Comparison of ENCODE assay signal across 7 mouse cellular contexts in genomic region chr4:155129132-155129917, GRCm38 (mm10). TPM values are rescaled to one million over a fixed set of nuclear protein-coding genes. Genes with fewer than 3 reads are reported as not detected.
DNase-seq lines count a peak whose midpoint lies in the region; ATAC-seq and TF ChIP-seq lines count a peak whose summit lies in the region.

No protein-coding gene starts in this region.

- H3K9ac ChIP-seq in midbrain, embryonic 12.5 days (replicated peaks), result 0 out of 2 replicates have a peak overlapping the region, but pooled peaks have one; percentile 17
- H3K9ac ChIP-seq in midbrain, embryonic 16.5 days (ENCODE audit: low read depth, low read length), result no peak overlapping the region
- H3K9ac ChIP-seq in kidney, postnatal 0 days (ENCODE audit: low read depth, low read length), result no peak overlapping the region
- H3K9ac ChIP-seq in midbrain, embryonic 14.5 days (replicated peaks; ENCODE audit: low read length), result no peak overlapping the region

- peaks cover 25% of the 10 kb centered on the region for H3K4me1 ChIP-seq in midbrain, embryonic 12.5 days
- H3K4me1 ChIP-seq in midbrain, embryonic 16.5 days (ENCODE audit: control insufficient read depth, insufficient read depth, low read length), result peaks cover 19% of the 10 kb centered on the region
- peaks cover 9% of the 10 kb centered on the region; the same call in 1 of the 2 replicates for H3K4me1 ChIP-seq in kidney, postnatal 0 days (replicated peaks; ENCODE audit: insufficient read depth, low read length)
- peaks cover 15% of the 10 kb centered on the region; the same call in 1 of the 2 replicates for H3K4me1 ChIP-seq in midbrain, embryonic 14.5 days (ENCODE audit: control insufficient read depth, insufficient read depth, low read length)

- WGBS in midbrain, embryonic 12.5 days, result 95% methylated on average over 10 of the region's 10 CpGs
- WGBS in midbrain, embryonic 16.5 days, result 95% methylated on average over 10 of the region's 10 CpGs
- WGBS in kidney, postnatal 0 days, result 87% methylated on average over 10 of the region's 10 CpGs
- WGBS in midbrain, embryonic 14.5 days, result 94% methylated on average over 10 of the region's 10 CpGs

- no peak overlapping the region for H3K27ac ChIP-seq in midbrain, embryonic 12.5 days (replicated peaks)
- H3K27ac ChIP-seq in midbrain, embryonic 16.5 days (ENCODE audit: low read length), result no peak overlapping the region
- H3K27ac ChIP-seq in kidney, postnatal 0 days, result no peak overlapping the region
- H3K27ac ChIP-seq in midbrain, embryonic 14.5 days (replicated peaks; ENCODE audit: low read depth, low read length), result 0 out of 2 replicates have a peak overlapping the region, but pooled peaks have one; percentile 26

- H3K9me3 ChIP-seq in midbrain, embryonic 12.5 days, result no peaks in the 10 kb centered on the region
- no peaks in the 10 kb centered on the region for H3K9me3 ChIP-seq in midbrain, embryonic 16.5 days (replicated peaks; ENCODE audit: control insufficient read depth, low read length, poor library complexity, severe bottlenecking)
- no peaks in the 10 kb centered on the region for H3K9me3 ChIP-seq in kidney, postnatal 0 days (replicated peaks; ENCODE audit: low read length)
- no peaks in the 10 kb centered on the region for H3K9me3 ChIP-seq in midbrain, embryonic 14.5 days (ENCODE audit: control insufficient read depth, low read length)

- DNase-seq in ZHBTc4 (ENCODE audit: low read depth, low spot score), result peak; percentile 37
- no peak for DNase-seq in kidney, postnatal 0 days (ENCODE audit: low spot score)
- no peak for DNase-seq in midbrain, embryonic 14.5 days
- no peak for DNase-seq in retina, embryonic 14.5 days (ENCODE audit: low spot score)

- H3K4me2 ChIP-seq in midbrain, embryonic 12.5 days (replicated peaks), result no peak overlapping the region
- H3K4me2 ChIP-seq in midbrain, embryonic 16.5 days (ENCODE audit: low read length), result no peak overlapping the region
- no peak overlapping the region for H3K4me2 ChIP-seq in kidney, postnatal 0 days (ENCODE audit: low read length)
- H3K4me2 ChIP-seq in midbrain, embryonic 14.5 days (ENCODE audit: low read length), result no peak overlapping the region

- no peaks in the 10 kb centered on the region; the same call in 1 of the 2 replicates for H3K27me3 ChIP-seq in midbrain, embryonic 12.5 days
- no peaks in the 10 kb centered on the region for H3K27me3 ChIP-seq in midbrain, embryonic 16.5 days (ENCODE audit: control insufficient read depth, insufficient read depth, low read depth, low read length)
- H3K27me3 ChIP-seq in kidney, postnatal 0 days (ENCODE audit: insufficient read depth, low read length), result no peaks in the 10 kb centered on the region
- no peaks in the 10 kb centered on the region for H3K27me3 ChIP-seq in midbrain, embryonic 14.5 days (ENCODE audit: control insufficient read depth, insufficient read depth, low read length)

- no peaks in the 10 kb centered on the region for H3K36me3 ChIP-seq in midbrain, embryonic 12.5 days
- no peaks in the 10 kb centered on the region for H3K36me3 ChIP-seq in midbrain, embryonic 16.5 days (ENCODE audit: control insufficient read depth, insufficient read depth, low read length)
- H3K36me3 ChIP-seq in kidney, postnatal 0 days (ENCODE audit: insufficient read depth, low read length), result no peaks in the 10 kb centered on the region
- H3K36me3 ChIP-seq in midbrain, embryonic 14.5 days (ENCODE audit: control insufficient read depth, insufficient read depth, low read length), result no peaks in the 10 kb centered on the region

- peak; percentile 57 for TF ChIP-seq CTCF in kidney, postnatal 0 days (IDR thresholded peaks at IDR 0.05; ENCODE audit: low read depth)

- no peak for ATAC-seq in midbrain, embryonic 12.5 days (ENCODE audit: low FRiP score, low read depth)
- no peak for ATAC-seq in midbrain, embryonic 16.5 days
- peak; percentile 36; the same call in 1 of the 2 replicates for ATAC-seq in granulocyte monocyte progenitor cell, adult 5-6 weeks (replicated peaks; ENCODE audit: poor library complexity, severe bottlenecking)
- ATAC-seq in kidney, postnatal 0 days (replicated peaks; ENCODE audit: low FRiP score, low read depth), result no peak
- no peak for ATAC-seq in midbrain, embryonic 14.5 days (ENCODE audit: low FRiP score, low TSS enrichment)

- no peak overlapping the region for H3K4me3 ChIP-seq in midbrain, embryonic 12.5 days
- H3K4me3 ChIP-seq in midbrain, embryonic 16.5 days (ENCODE audit: low read depth, low read length), result no peak overlapping the region
- no peak overlapping the region for H3K4me3 ChIP-seq in kidney, postnatal 0 days (replicated peaks; ENCODE audit: low read depth, low read length)
- no peak overlapping the region for H3K4me3 ChIP-seq in midbrain, embryonic 14.5 days (replicated peaks; ENCODE audit: low read depth, low read length)

RNA-seq across cellular contexts. Expression of gene Morn1, which starts 42.9 kb away (rescaled TPM):
- 5.6 and 5.7 TPM in 2 replicates for polyA plus RNA-seq in midbrain, embryonic 12.5 days (2016; fragmentation: Nextera tagmentation; extraction: Ambion mirVana)
- 7.3 and 8.9 TPM in 2 replicates for polyA plus RNA-seq in midbrain, embryonic 16.5 days (2015; fragmentation: Nextera tagmentation; extraction: Ambion mirVana)
- total RNA-seq in granulocyte monocyte progenitor cell, adult 5-6 weeks (2014; fragmentation: Nextera tagmentation), result 0.62 and 1.2 TPM in 2 replicates
- total RNA-seq in granulocyte monocyte progenitor cell, adult 5-6 weeks (2017), result 1.6 and 4.7 TPM in 2 replicates
- polyA plus RNA-seq in kidney, postnatal 0 days (2015; fragmentation: Nextera tagmentation; extraction: Ambion mirVana), result 7.0 and 7.6 TPM in 2 replicates
- 6.0 and 6.4 TPM in 2 replicates for polyA plus RNA-seq in midbrain, embryonic 14.5 days (2014; fragmentation: Nextera tagmentation; extraction: Ambion mirVana)

RNA-seq across cellular contexts. Expression of gene Rer1, which starts 43.1 kb away (rescaled TPM):
- polyA plus RNA-seq in midbrain, embryonic 12.5 days (2016; fragmentation: Nextera tagmentation; extraction: Ambion mirVana), result 122 and 132 TPM in 2 replicates
- 121 and 124 TPM in 2 replicates for polyA plus RNA-seq in midbrain, embryonic 16.5 days (2015; fragmentation: Nextera tagmentation; extraction: Ambion mirVana)
- total RNA-seq in granulocyte monocyte progenitor cell, adult 5-6 weeks (2014; fragmentation: Nextera tagmentation), result 93.3 and 125 TPM in 2 replicates
- 106 and 134 TPM in 2 replicates for total RNA-seq in granulocyte monocyte progenitor cell, adult 5-6 weeks (2017)
- 194 and 205 TPM in 2 replicates for polyA plus RNA-seq in kidney, postnatal 0 days (2015; fragmentation: Nextera tagmentation; extraction: Ambion mirVana)
- 139 and 148 TPM in 2 replicates for polyA plus RNA-seq in midbrain, embryonic 14.5 days (2014; fragmentation: Nextera tagmentation; extraction: Ambion mirVana)
